Mouse (Mus musculus) embryonic facial prominence, embryonic 13.5 days (tissue): Measurements from ENCODE around the gene Sectm1b. TPM values are rescaled to one million over a fixed set of nuclear protein-coding genes. Genes with fewer than 3 reads are reported as not detected.
"Not testable (repeated sequence)": the region's sequence is repeated elsewhere in the genome, so short reads cannot be mapped to it uniquely, and the experiment has no call there.

Source experiments
- ATAC-seq: fragments of 200-750 bp; cut with Nextera tagmentation; 2 replicates; pipeline ENCODE4 v1.8.0; 2017; ENCODE audit warnings: low read depth; ENCODE audit not compliant: insufficient number of reproducible peaks, insufficient read depth, low FRiP score, low TSS enrichment
- H3K27ac ChIP-seq: fragments of 300-500 bp; sonication (generic); 2 replicates; pipeline ENCODE4 v1.5.1; 2015; ENCODE audit warnings: moderate library complexity, mild to moderate bottlenecking, inconsistent platforms
- H3K27me3 ChIP-seq: fragments of 300-500 bp; sonication (generic); 2 replicates; pipeline ENCODE4 v1.6.1; 2015; ENCODE audit warnings: mild to moderate bottlenecking, inconsistent platforms
- H3K36me3 ChIP-seq: fragments of 300-500 bp; sonication (generic); 2 replicates; pipeline ENCODE4 v1.6.1; 2015; ENCODE audit warnings: mild to moderate bottlenecking, inconsistent platforms
- H3K4me1 ChIP-seq: fragments of 300-500 bp; sonication (generic); 2 replicates; pipeline ENCODE4 v1.6.1; 2015; ENCODE audit warnings: inconsistent platforms
- H3K4me2 ChIP-seq: fragments of 300-500 bp; sonication (generic); 2 replicates; pipeline ENCODE4 v1.6.1; 2015; ENCODE audit warnings: moderate library complexity, mild to moderate bottlenecking, inconsistent platforms
- H3K4me3 ChIP-seq: fragments of 300-500 bp; sonication (generic); 2 replicates; pipeline ENCODE4 v1.5.1; 2015; ENCODE audit warnings: mild to moderate bottlenecking, inconsistent platforms
- H3K9ac ChIP-seq: fragments of 300-500 bp; sonication (generic); 2 replicates; pipeline ENCODE4 v1.6.1; 2015; ENCODE audit warnings: mild to moderate bottlenecking, inconsistent platforms
- H3K9me3 ChIP-seq: fragments of 300-500 bp; sonication (generic); 2 replicates; pipeline ENCODE4 v1.6.1; 2016; ENCODE audit warnings: inconsistent platforms
- WGBS: fragments of 180-500 bp; shearing (Covaris S2); methylation state at CpG from one replicate; pipeline ENCODE4 v1.1.7; 2015; ENCODE audit warnings: mixed read lengths; 5-methylcytosine and 5-hydroxymethylcytosine counted together
- polyA plus RNA-seq: library from polyadenylated mRNA; unstranded; fragments of >200 nt; fragmentation: Nextera tagmentation; extraction: Ambion mirVana; gene quantifications from 2 replicates; pipeline ENCODE4 v1.2.1, GENCODE M21; 2015

The Sectm1b gene
- polyA plus RNA-seq, 1 experiment from 2014 or later: 0.59 TPM

GRCm38 (mm10) chr11:121045286-121045685, 18.1 kb downstream of the Sectm1b start:
- H3K9me3 ChIP-seq: no peaks in the 10 kb centered on the region
- H3K4me3 ChIP-seq: no peak overlapping the region
- H3K27me3 ChIP-seq: no peaks in the 10 kb centered on the region; the same call in 1 of the 2 replicates
- no peak overlapping the region for H3K4me2 ChIP-seq
- no peak overlapping the region for H3K9ac ChIP-seq
- no peak for ATAC-seq
- no peak overlapping the region for H3K27ac ChIP-seq
- no peaks in the 10 kb centered on the region for H3K36me3 ChIP-seq
- WGBS: 70% methylated on average over 1 of the region's 1 CpGs
- H3K4me1 ChIP-seq: no peaks in the 10 kb centered on the region

- ATAC-seq, H3K4me3 ChIP-seq, H3K36me3 ChIP-seq, H3K9ac ChIP-seq, H3K27me3 ChIP-seq, H3K9me3 ChIP-seq, H3K27ac ChIP-seq, H3K4me1 ChIP-seq, H3K4me2 ChIP-seq: not testable (repeated sequence)
- 59% methylated on average over 1 of the region's 1 CpGs for WGBS
These were observed 20.3 kb downstream of the Sectm1b start for GRCm38 (mm10) chr11:121043025-121043424.

- Histone ChIP-seq H3K27ac (no peak overlapping the region), H3K4me3 (no peak overlapping the region), H3K4me1 (no peaks in the 10 kb centered on the region), H3K9ac (no peak overlapping the region), H3K36me3 (no peaks in the 10 kb centered on the region), H3K4me2 (no peak overlapping the region), H3K9me3 (no peaks in the 10 kb centered on the region), H3K27me3 (no peaks in the 10 kb centered on the region; the same call in 1 of the 2 replicates)
- WGBS: 66% methylated on average over 4 of the region's 4 CpGs
- ATAC-seq: no peak
These were observed 20.9 kb downstream of the Sectm1b start for GRCm38 (mm10) chr11:121042480-121042879.

- Histone ChIP-seq H3K4me3 (no peak overlapping the region), H3K9me3 (no peaks in the 10 kb centered on the region), H3K4me2 (no peak overlapping the region), H3K9ac (no peak overlapping the region), H3K27me3 (peaks cover 3% of the 10 kb centered on the region; the same call in 1 of the 2 replicates), H3K4me1 (no peaks in the 10 kb centered on the region), H3K36me3 (no peaks in the 10 kb centered on the region), H3K27ac (no peak overlapping the region)
- 57% methylated on average over 4 of the region's 4 CpGs for WGBS
- ATAC-seq: no peak
These were observed 21.7 kb downstream of the Sectm1b start for GRCm38 (mm10) chr11:121041636-121042035.

- WGBS: 12% methylated on average over 4 of the region's 4 CpGs
- ATAC-seq: no peak
- H3K9me3 ChIP-seq: no peaks in the 10 kb centered on the region
- H3K27ac ChIP-seq: no peak overlapping the region
- H3K4me2 ChIP-seq: no peak overlapping the region
- H3K4me3 ChIP-seq: no peak overlapping the region
- H3K4me1 ChIP-seq: no peaks in the 10 kb centered on the region
- H3K36me3 ChIP-seq: no peaks in the 10 kb centered on the region
- peaks cover 3% of the 10 kb centered on the region; the same call in 1 of the 2 replicates for H3K27me3 ChIP-seq
- H3K9ac ChIP-seq: no peak overlapping the region
These were observed 22.2 kb downstream of the Sectm1b start for GRCm38 (mm10) chr11:121041212-121041611.

- no peaks in the 10 kb centered on the region for H3K9me3 ChIP-seq
- H3K27me3 ChIP-seq: peaks cover 3% of the 10 kb centered on the region; the same call in 1 of the 2 replicates
- H3K27ac ChIP-seq: no peak within 1 kb of the TSS
- no peak for ATAC-seq
- WGBS: 68% methylated on average over 5 of the region's 5 CpGs
- no peaks in the 10 kb centered on the region for H3K4me1 ChIP-seq
- H3K36me3 ChIP-seq: no peaks in the 10 kb centered on the region
- H3K9ac ChIP-seq: no peak within 1 kb of the TSS
- H3K4me3 ChIP-seq: no peak within 1 kb of the TSS
- no peak within 1 kb of the TSS for H3K4me2 ChIP-seq
These were observed 24.1 kb downstream of the Sectm1b start, which contains the start of gene Cd7 for GRCm38 (mm10) chr11:121039302-121039701. Gene Cd7, minus strand, starts transcription at chr11:121039418.

- 86% methylated on average over 11 of the region's 11 CpGs for WGBS
- no peak overlapping the region for H3K27ac ChIP-seq
- no peaks in the 10 kb centered on the region for H3K4me1 ChIP-seq
- no peak overlapping the region for H3K4me3 ChIP-seq
- H3K9me3 ChIP-seq: no peaks in the 10 kb centered on the region
- ATAC-seq: no peak
- H3K4me2 ChIP-seq: no peak overlapping the region
- no peak overlapping the region for H3K9ac ChIP-seq
- H3K27me3 ChIP-seq: peaks cover 3% of the 10 kb centered on the region; the same call in 1 of the 2 replicates
- no peaks in the 10 kb centered on the region for H3K36me3 ChIP-seq
These were observed 24.8 kb downstream of the Sectm1b start for GRCm38 (mm10) chr11:121038366-121039240.

- Histone ChIP-seq H3K36me3 (no peaks in the 10 kb centered on the region), H3K9ac (no peak overlapping the region), H3K27ac (no peak overlapping the region), H3K4me2 (no peak overlapping the region), H3K27me3 (peaks cover 3% of the 10 kb centered on the region; the same call in 1 of the 2 replicates), H3K4me1 (no peaks in the 10 kb centered on the region), H3K9me3 (no peaks in the 10 kb centered on the region), H3K4me3 (no peak overlapping the region)
- ATAC-seq: no peak
- 79% methylated on average over 5 of the region's 5 CpGs for WGBS
These were observed 30.3 kb downstream of the Sectm1b start for GRCm38 (mm10) chr11:121033118-121033517.

- no peaks in the 10 kb centered on the region for H3K4me1 ChIP-seq
- H3K36me3 ChIP-seq: no peaks in the 10 kb centered on the region
- no peaks in the 10 kb centered on the region for H3K9me3 ChIP-seq
- H3K4me3 ChIP-seq: no peak overlapping the region
- H3K27me3 ChIP-seq: no peaks in the 10 kb centered on the region
- H3K9ac ChIP-seq: no peak overlapping the region
- no peak for ATAC-seq
- WGBS: 85% methylated on average over 7 of the region's 7 CpGs
- H3K27ac ChIP-seq: no peak overlapping the region
- H3K4me2 ChIP-seq: no peak overlapping the region
These were observed 36.1 kb downstream of the Sectm1b start for GRCm38 (mm10) chr11:121027259-121027658.

GRCm38 (mm10) chr11:121024163-121024562, 39.2 kb downstream of the Sectm1b start:
- Histone ChIP-seq H3K36me3 (no peaks in the 10 kb centered on the region), H3K4me1 (no peaks in the 10 kb centered on the region), H3K27ac (no peak overlapping the region), H3K9me3 (no peaks in the 10 kb centered on the region), H3K27me3 (no peaks in the 10 kb centered on the region), H3K4me2 (no peak overlapping the region), H3K9ac (no peak overlapping the region), H3K4me3 (no peak overlapping the region)
- no peak for ATAC-seq
- 72% methylated on average over 6 of the region's 6 CpGs for WGBS

- WGBS: 89% methylated on average over 5 of the region's 5 CpGs
- Histone ChIP-seq H3K27me3 (no peaks in the 10 kb centered on the region), H3K4me1 (no peaks in the 10 kb centered on the region), H3K9me3 (no peaks in the 10 kb centered on the region), H3K27ac (no peak overlapping the region), H3K4me2 (no peak overlapping the region), H3K4me3 (no peak overlapping the region), H3K9ac (no peak overlapping the region), H3K36me3 (no peaks in the 10 kb centered on the region)
- ATAC-seq: no peak
These were observed 43.9 kb downstream of the Sectm1b start for GRCm38 (mm10) chr11:121019501-121019900.

GRCm38 (mm10) chr11:121017703-121018102, 45.7 kb downstream of the Sectm1b start:
- Histone ChIP-seq H3K9ac (no peak overlapping the region), H3K4me1 (no peaks in the 10 kb centered on the region), H3K9me3 (no peaks in the 10 kb centered on the region), H3K4me3 (no peak overlapping the region), H3K4me2 (no peak overlapping the region), H3K27me3 (no peaks in the 10 kb centered on the region), H3K27ac (no peak overlapping the region), H3K36me3 (no peaks in the 10 kb centered on the region)
- no peak for ATAC-seq
- WGBS: 38% methylated on average over 3 of the region's 3 CpGs
